Mouse (Mus musculus) liver, postnatal 0 days (tissue): Measurements from ENCODE around the gene E130218I03Rik.

Experiments used
- CTCF ChIP-seq: sonication (generic); IDR thresholded peaks from 2 replicates; pipeline ENCODE4 v1.5.1; 2016; ENCODE audit warnings: antibody characterized with exemption, low read depth
- EP300 ChIP-seq: IDR thresholded peaks from 2 replicates; pipeline ENCODE4 v1.6.1; 2016; ENCODE audit warnings: antibody characterized with exemption, low read depth, mild to moderate bottlenecking

DNA sequence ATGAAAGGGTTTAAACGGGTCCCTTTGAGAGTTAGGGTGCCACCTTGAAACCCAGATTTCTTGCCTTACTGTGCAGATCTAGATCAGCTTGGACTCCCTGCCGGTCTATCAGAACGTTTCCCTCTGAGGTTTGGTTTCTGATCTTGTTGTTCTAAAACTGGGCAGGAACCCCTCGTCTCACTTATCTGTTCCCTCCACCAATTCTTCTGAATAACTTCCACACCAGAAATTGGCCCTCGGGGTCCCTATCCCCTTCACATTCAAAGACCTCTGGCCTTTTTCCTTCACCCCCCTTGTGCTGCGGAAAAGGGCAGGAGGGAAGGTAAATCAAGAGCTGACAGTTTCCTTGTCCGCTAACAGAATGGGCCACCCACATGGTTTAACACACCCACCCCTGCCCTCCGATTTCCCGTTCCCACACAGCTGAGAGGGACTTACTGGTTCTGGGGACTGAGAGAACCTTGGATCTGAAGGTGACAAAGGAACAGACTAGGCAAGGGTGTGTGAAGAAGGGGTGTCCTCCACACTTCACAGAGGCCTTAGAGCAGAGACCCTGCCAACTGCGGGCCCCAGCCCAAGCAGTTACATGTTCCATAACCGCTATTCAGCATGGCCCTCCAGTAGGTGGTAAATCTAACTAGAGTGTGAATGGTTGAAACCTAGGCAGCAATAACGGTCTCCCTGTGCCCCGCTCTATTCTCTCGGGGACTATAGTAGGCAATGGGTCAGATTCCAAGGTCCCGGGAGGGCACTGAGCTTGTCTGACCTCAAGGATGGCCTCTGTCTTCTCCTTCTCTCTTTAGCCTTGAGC is 9.7 kb downstream of the E130218I03Rik start:
- TF ChIP-seq CTCF (no peak), EP300 (no peak)
